Comparison of ENCODE assay signal across 8 mouse cellular contexts in the genomic region with DNA sequence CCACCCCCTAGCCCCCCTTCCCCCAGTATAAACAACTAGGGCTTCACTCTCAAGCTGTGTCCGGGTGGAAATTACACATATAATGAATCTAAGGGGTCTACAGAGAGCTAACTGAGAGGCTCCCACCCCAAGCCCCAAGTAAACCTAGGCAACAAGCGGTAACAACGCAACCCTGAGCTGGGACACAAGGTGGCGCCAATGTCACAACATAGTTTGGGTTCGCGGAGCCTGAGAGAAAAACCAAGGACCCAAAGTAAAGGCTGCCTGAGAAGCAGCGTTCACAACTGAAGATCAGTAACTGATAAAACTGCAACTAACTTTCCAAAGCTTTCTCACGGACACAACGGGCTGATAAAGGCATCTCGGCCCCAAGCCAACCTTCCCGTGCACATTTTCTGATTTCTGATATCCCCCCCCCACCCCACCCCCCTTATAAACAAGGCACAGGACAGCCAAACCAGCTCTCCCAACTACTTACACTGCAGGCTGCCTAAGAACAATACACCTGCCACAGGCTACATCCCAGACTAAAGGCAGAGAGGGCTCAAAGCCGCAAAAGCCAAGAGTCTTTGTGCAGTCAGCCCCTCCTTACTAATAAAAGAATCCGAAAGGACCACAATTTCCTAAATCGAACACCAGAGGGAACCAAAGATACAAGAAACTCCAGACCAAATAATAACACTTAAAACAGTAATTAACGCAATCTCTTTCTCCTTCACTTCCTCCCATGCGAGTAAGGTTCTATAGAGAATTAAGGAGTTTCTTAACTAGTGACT. TPM values are rescaled to one million over a fixed set of nuclear protein-coding genes. Genes with fewer than 3 reads are reported as not detected.
DNase-seq lines count a peak whose midpoint lies in the region; ATAC-seq and TF ChIP-seq lines count a peak whose summit lies in the region.

No protein-coding gene starts in this region.

- H3K9ac ChIP-seq in forebrain, embryonic 13.5 days: peak overlapping the region; percentile 51

- WGBS in forebrain, embryonic 13.5 days: 2% methylated on average over 16 of the region's 16 CpGs
- WGBS in lung, adult 2 months: 1% methylated on average over 16 of the region's 16 CpGs
- WGBS in olfactory bulb, adult 2 months: under 1% methylated on average over 16 of the region's 16 CpGs

- peak overlapping the region; percentile 70 for H3K4me2 ChIP-seq in forebrain, embryonic 13.5 days

- H3K9me3 ChIP-seq in forebrain, embryonic 13.5 days (replicated peaks): no peaks in the 10 kb centered on the region

- H3K4me1 ChIP-seq in forebrain, embryonic 13.5 days: no peaks in the 10 kb centered on the region
- no peaks in the 10 kb centered on the region for H3K4me1 ChIP-seq in lung, adult 2 months (ENCODE audit: control insufficient read depth, insufficient read depth, low read length)
- no peaks in the 10 kb centered on the region for H3K4me1 ChIP-seq in olfactory bulb, adult 2 months (ENCODE audit: control insufficient read depth, insufficient read depth, low read length)

- intact Hi-C loops in heart, postnatal 25 days (cut with DNase I): loop anchor here (5.0 kb wide), 1 partner anchor 104 kb away; no protein-coding TSS in a partner anchor

- TF ChIP-seq CTCF in lung, adult 2 months (IDR thresholded peaks at IDR 0.05; ENCODE audit: insufficient read depth, low read length): peak; percentile 87
- TF ChIP-seq CTCF in olfactory bulb, adult 2 months (IDR thresholded peaks at IDR 0.05; ENCODE audit: insufficient read depth, low read depth, low read length): peak; percentile 59

- H3K4me3 ChIP-seq in forebrain, embryonic 13.5 days: peak overlapping the region; percentile 42
- peak overlapping the region; percentile 25 for H3K4me3 ChIP-seq in lung, adult 2 months (replicated peaks; ENCODE audit: extremely low read depth, low read depth, low read length)
- H3K4me3 ChIP-seq in olfactory bulb, adult 2 months (ENCODE audit: insufficient read depth, low read depth, low read length): peak overlapping the region; percentile 32

- DNase-seq in c-Kit-positive CD71-negative TER-119-negative erythroid progenitor cells, embryonic 14.5 days (ENCODE audit: low read depth): peak; percentile 69
- peak; percentile 4 for DNase-seq in heart, postnatal 25 days (ENCODE audit: low spot score)
- DNase-seq in layer of hippocampus, adult 11-12 months (ENCODE audit: low spot score): peak; percentile 83
- peak; percentile 75 for DNase-seq in lung, adult 2 months
- peak; percentile 5 to 7 for DNase-seq in thymus, adult 18-20 months

- ATAC-seq in CD4-positive, CD25-positive, alpha-beta regulatory T cell, adult 4 months: peak; percentile 83
- peak; percentile 94 for ATAC-seq in forebrain, embryonic 13.5 days

- H3K36me3 ChIP-seq in forebrain, embryonic 13.5 days (ENCODE audit: poor library complexity, severe bottlenecking): no peaks in the 10 kb centered on the region

- H3K27me3 ChIP-seq in forebrain, embryonic 13.5 days: no peaks in the 10 kb centered on the region

- peak overlapping the region; percentile 49 for H3K27ac ChIP-seq in forebrain, embryonic 13.5 days
- H3K27ac ChIP-seq in olfactory bulb, adult 2 months (ENCODE audit: insufficient read depth, low read depth, low read length): no peak overlapping the region

- TF ChIP-seq POLR2A in lung, adult 2 months (IDR thresholded peaks at IDR 0.05; ENCODE audit: borderline replicate concordance, extremely low read depth, low read depth, low read length): no peak
- no peak for TF ChIP-seq POLR2A in olfactory bulb, adult 2 months (IDR thresholded peaks at IDR 0.05; ENCODE audit: insufficient read depth, low read depth, low read length)

RNA-seq across cellular contexts. Expression of gene Fam162b, which starts 36.8 kb away (rescaled TPM):
- polyA plus RNA-seq in CD4-positive, CD25-positive, alpha-beta regulatory T cell, adult 4 months (2017; shearing (Covaris generic)): not detected
- 2.6 and 3.2 TPM in 2 replicates for polyA plus RNA-seq in forebrain, embryonic 13.5 days (2015; fragmentation: Nextera tagmentation; extraction: Ambion mirVana)
- not detected for total RNA-seq in heart, postnatal 25 days (2021)
- 11.4 and 26.2 TPM in 2 replicates for polyA plus RNA-seq in lung, adult 2 months (2012; rRNA removed)
- not detected in 2 replicates for polyA plus RNA-seq in olfactory bulb, adult 2 months (2012; ENCODE audit: insufficient read depth, insufficient read length, low replicate concordance, missing spikeins)

Comparison
In these comparisons a context has a peak if more than half of its experiments do, and no peak if none do; other contexts are left out.
1. DNase-seq: peak in every context shown above with its lines; median percentile 83 in layer of hippocampus, adult 11-12 months; 75 in lung, adult 2 months; 69 in c-Kit-positive CD71-negative TER-119-negative erythroid progenitor cells, embryonic 14.5 days; 6 in thymus, adult 18-20 months; 4 in heart, postnatal 25 days.